Mouse (Mus musculus): ENCODE measurements around the gene Tgtp2. TPM values are rescaled to one million over a fixed set of nuclear protein-coding genes. Genes with fewer than 3 reads are reported as not detected.
"Not testable (repeated sequence)": the region's sequence is repeated elsewhere in the genome, so short reads cannot be mapped to it uniquely, and the experiment has no call there.

The Tgtp2 gene
- polyA plus RNA-seq, 1 experiment from 2014 or later = not detected

- H3K27ac ChIP-seq (replicated peaks) = no peak overlapping the region
- 80% methylated on average over 3 of the region's 3 CpGs for WGBS
- no peaks in the 10 kb centered on the region for H3K4me1 ChIP-seq
- no peak overlapping the region for H3K4me3 ChIP-seq
- H3K9me3 ChIP-seq = no peaks in the 10 kb centered on the region
- H3K27me3 ChIP-seq (replicated peaks; ENCODE audit: low read depth, poor library complexity, severe bottlenecking) = no peaks in the 10 kb centered on the region
- no peak for DNase-seq (ENCODE audit: low spot score)
- H3K36me3 ChIP-seq (replicated peaks) = no peaks in the 10 kb centered on the region
Measured at GRCm38 (mm10) chr11:49081886-49082285, 17.9 kb upstream of the Tgtp2 start.

- 86% methylated on average over 4 of the region's 4 CpGs for WGBS
- no peak overlapping the region for H3K27ac ChIP-seq (replicated peaks)
Measured at GRCm38 (mm10) chr11:49081356-49081755, 17.4 kb upstream of the Tgtp2 start.

GRCm38 (mm10) chr11:49080636-49081035, 16.6 kb upstream of the Tgtp2 start:
- Histone ChIP-seq H3K4me3 (no peak overlapping the region), H3K9me3 (no peaks in the 10 kb centered on the region), H3K27ac (replicated peaks) (no peak overlapping the region), H3K36me3 (replicated peaks) (no peaks in the 10 kb centered on the region), H3K4me1 (no peaks in the 10 kb centered on the region), H3K27me3 (replicated peaks; ENCODE audit: low read depth, poor library complexity, severe bottlenecking) (no peaks in the 10 kb centered on the region)
- 73% methylated on average over 1 of the region's 1 CpGs for WGBS
- DNase-seq (ENCODE audit: low spot score) = no peak

More at GRCm38 (mm10) chr11:49081356-49081755, 17.4 kb upstream of the Tgtp2 start:
- H3K9me3 ChIP-seq = no peaks in the 10 kb centered on the region
- DNase-seq (ENCODE audit: low spot score) = no peak
- H3K36me3 ChIP-seq (replicated peaks) = no peaks in the 10 kb centered on the region
- H3K4me1 ChIP-seq = no peaks in the 10 kb centered on the region
- no peak overlapping the region for H3K4me3 ChIP-seq
- no peaks in the 10 kb centered on the region for H3K27me3 ChIP-seq (replicated peaks; ENCODE audit: low read depth, poor library complexity, severe bottlenecking)

- H3K27me3 ChIP-seq (replicated peaks; ENCODE audit: low read depth, poor library complexity, severe bottlenecking) = no peaks in the 10 kb centered on the region
- no peaks in the 10 kb centered on the region for H3K36me3 ChIP-seq (replicated peaks)
- H3K9me3 ChIP-seq = no peaks in the 10 kb centered on the region
- no peaks in the 10 kb centered on the region for H3K4me1 ChIP-seq
- H3K27ac ChIP-seq (replicated peaks) = no peak overlapping the region
- no peak overlapping the region for H3K4me3 ChIP-seq
- 93% methylated on average over 3 of the region's 3 CpGs for WGBS
- DNase-seq (ENCODE audit: low spot score) = no peak
Measured at GRCm38 (mm10) chr11:49078719-49079118, 14.7 kb upstream of the Tgtp2 start.

DNA sequence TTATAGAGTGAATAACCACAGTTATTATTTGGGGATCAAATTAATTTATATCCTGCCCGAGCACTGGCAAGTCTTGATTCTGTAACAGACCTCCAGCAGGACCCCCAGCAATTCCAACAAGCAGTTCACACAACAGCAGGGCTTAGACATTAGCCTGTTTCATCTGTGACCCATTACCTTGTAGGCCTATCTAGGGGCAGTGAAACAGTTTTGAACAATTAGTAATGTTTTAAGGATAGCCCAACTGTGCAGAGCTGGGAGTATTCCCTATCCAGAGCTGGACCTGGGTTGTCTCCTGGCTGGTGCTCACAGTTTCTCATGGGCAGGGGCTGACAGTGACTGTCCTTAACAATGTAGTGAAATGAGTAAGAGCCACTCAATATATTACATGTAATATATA, 13.0 kb upstream of the Tgtp2 start:
- Histone ChIP-seq H3K27ac (replicated peaks) (no peak overlapping the region), H3K27me3 (replicated peaks; ENCODE audit: low read depth, poor library complexity, severe bottlenecking) (no peaks in the 10 kb centered on the region), H3K9me3 (no peaks in the 10 kb centered on the region), H3K4me1 (no peaks in the 10 kb centered on the region), H3K4me3 (no peak overlapping the region), H3K36me3 (replicated peaks) (no peaks in the 10 kb centered on the region)
- WGBS = 80% methylated on average over 1 of the region's 1 CpGs
- DNase-seq (ENCODE audit: low spot score) = no peak

DNA sequence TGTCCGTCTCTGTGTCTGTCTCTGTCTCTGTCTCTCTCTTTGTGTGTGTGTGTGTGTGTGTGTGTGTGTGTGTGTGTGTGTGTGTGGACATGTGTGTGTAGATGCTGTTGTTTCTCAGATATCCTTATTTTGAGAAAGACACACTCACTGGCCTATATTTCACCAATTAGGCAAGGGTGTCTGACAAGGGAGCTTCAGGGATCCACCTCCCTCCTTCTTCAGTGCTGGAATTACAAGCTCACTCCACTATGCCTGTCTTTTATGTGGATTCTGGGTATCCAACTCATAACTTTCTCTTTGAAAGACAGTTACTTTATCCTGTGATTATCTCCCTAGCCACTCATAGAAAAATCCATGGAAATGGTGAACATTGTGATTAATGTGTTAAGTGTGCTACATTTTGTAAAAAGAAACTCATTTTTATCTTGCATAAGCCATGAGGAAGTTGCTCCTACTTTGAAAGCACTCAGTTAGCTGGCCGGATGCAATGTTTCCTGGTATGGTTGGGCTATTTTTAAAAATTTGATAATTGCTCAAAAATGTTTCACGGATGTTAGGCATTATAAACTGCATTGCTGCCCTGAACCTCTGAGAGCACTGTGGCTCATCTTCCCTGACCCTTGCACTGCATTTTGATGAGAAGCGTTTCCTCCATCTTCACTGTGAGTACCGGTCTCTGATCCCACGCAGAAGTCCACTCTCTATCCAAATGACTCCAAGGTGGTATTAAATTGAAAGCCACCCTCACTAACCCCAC, 12.2 kb upstream of the Tgtp2 start, which contains the start of gene Ifi47:
Gene Ifi47, plus strand, starts transcription at position 587 of the 757 bp plus-strand sequence.
- not testable (repeated sequence) for H3K27ac ChIP-seq (replicated peaks)

GRCm38 (mm10) chr11:49068358-49068757, 4.4 kb upstream of the Tgtp2 start:
- H3K9me3 ChIP-seq = no peaks in the 10 kb centered on the region
- DNase-seq (ENCODE audit: low spot score) = no peak
- no peaks in the 10 kb centered on the region for H3K36me3 ChIP-seq (replicated peaks)
- no peaks in the 10 kb centered on the region for H3K27me3 ChIP-seq (replicated peaks; ENCODE audit: low read depth, poor library complexity, severe bottlenecking)
- 85% methylated on average over 1 of the region's 1 CpGs for WGBS
- H3K4me1 ChIP-seq = no peaks in the 10 kb centered on the region
- H3K4me3 ChIP-seq = no peak overlapping the region
- H3K27ac ChIP-seq (replicated peaks) = no peak overlapping the region

More for the DNA sequence above, 12.2 kb upstream of the Tgtp2 start, which contains the start of gene Ifi47:
- not testable (repeated sequence) for H3K27me3 ChIP-seq (replicated peaks; ENCODE audit: low read depth, poor library complexity, severe bottlenecking); H3K36me3 ChIP-seq (replicated peaks); DNase-seq (ENCODE audit: low spot score); H3K4me3 ChIP-seq; H3K9me3 ChIP-seq; H3K4me1 ChIP-seq
- 71% methylated on average over 6 of the region's 6 CpGs for WGBS

GRCm38 (mm10) chr11:49061865-49062264, 2.1 kb downstream of the Tgtp2 start:
- 75% methylated on average over 2 of the region's 2 CpGs for WGBS
- H3K9me3 ChIP-seq; H3K27ac ChIP-seq (replicated peaks); H3K4me1 ChIP-seq; H3K36me3 ChIP-seq (replicated peaks); H3K4me3 ChIP-seq; H3K27me3 ChIP-seq (replicated peaks; ENCODE audit: low read depth, poor library complexity, severe bottlenecking); DNase-seq (ENCODE audit: low spot score): not testable (repeated sequence)

- H3K36me3 ChIP-seq (replicated peaks); H3K27ac ChIP-seq (replicated peaks); H3K4me3 ChIP-seq; H3K9me3 ChIP-seq; H3K4me1 ChIP-seq; H3K27me3 ChIP-seq (replicated peaks; ENCODE audit: low read depth, poor library complexity, severe bottlenecking); DNase-seq (ENCODE audit: low spot score): not testable (repeated sequence)
- WGBS = 73% methylated on average over 2 of the region's 3 CpGs
Measured at GRCm38 (mm10) chr11:49060061-49060460, 3.9 kb downstream of the Tgtp2 start.

DNA sequence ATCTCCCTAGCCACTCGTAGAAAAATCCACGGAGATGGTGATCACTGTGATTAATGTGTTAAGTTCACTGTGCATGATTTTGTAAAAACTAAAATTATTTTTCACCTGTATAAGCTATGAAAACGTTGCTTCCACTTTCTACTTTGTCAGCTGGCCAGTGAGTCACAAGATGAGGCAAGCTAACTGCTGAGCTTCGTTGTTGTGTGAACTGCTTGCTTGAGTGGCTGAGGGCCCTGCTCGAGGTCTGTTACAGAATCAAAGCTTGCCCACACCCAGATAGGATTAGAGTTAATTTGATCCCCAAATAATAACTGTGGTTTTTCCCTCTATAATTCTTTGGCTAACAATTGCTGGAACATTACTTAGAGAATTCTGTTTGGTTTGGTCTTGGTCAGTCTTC, 12.1 kb downstream of the Tgtp2 start:
- not testable (repeated sequence) for H3K36me3 ChIP-seq (replicated peaks); H3K4me1 ChIP-seq; H3K27me3 ChIP-seq (replicated peaks; ENCODE audit: low read depth, poor library complexity, severe bottlenecking); H3K9me3 ChIP-seq; DNase-seq (ENCODE audit: low spot score); H3K4me3 ChIP-seq; H3K27ac ChIP-seq (replicated peaks)
- no CpG with 5 or more reads among the region's 5 CpGs for WGBS

DNA sequence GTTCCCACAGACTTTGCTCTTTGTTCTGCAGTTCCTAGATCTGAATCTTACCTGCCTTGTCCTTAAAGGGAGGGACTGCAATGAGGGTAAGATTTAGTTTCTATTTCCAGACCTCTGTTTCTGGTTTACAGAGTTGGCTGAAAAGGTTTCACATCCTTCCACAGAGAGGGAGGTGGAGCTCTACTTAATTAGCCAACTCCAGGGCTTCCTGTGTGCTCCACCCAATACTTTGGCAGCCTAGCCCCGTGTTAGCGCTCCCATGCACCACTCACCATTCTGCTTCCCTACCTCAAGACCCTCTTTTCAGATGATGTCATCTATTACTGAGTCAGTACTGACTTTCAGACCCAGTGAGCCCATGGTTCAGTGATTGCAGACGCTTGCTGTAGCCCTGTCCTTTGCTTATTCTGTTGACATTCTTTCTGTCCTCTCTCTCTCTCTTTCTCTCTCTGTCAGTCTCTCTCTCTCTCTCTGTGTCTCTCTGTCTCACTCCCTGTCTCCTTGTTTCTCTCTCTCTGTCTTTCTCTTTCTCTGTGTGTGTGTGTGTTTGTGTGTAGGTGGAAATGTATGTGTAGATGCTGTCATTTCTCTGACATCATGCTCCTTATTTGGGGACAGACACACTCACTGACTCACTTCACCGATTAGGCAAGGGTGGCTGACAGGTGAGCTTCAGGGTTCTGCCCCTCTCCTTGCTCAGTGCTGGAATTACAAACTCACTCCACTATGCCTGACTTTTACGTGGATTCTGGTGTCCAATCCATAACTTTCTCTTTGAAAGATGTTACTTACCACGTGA, 12.7 kb downstream of the Tgtp2 start, which contains the start of gene 9930111J21Rik2:
Gene 9930111J21Rik2, minus strand, starts transcription at position 150 of the 799 bp plus-strand sequence.
- not testable (repeated sequence) for H3K4me1 ChIP-seq; H3K27ac ChIP-seq (replicated peaks); DNase-seq (ENCODE audit: low spot score); H3K9me3 ChIP-seq; H3K27me3 ChIP-seq (replicated peaks; ENCODE audit: low read depth, poor library complexity, severe bottlenecking); H3K36me3 ChIP-seq (replicated peaks); H3K4me3 ChIP-seq
- 100% methylated on average over 1 of the region's 6 CpGs for WGBS

GRCm38 (mm10) chr11:49050064-49050463, 13.9 kb downstream of the Tgtp2 start:
- not testable (repeated sequence) for H3K27ac ChIP-seq (replicated peaks); H3K9me3 ChIP-seq; H3K36me3 ChIP-seq (replicated peaks); DNase-seq (ENCODE audit: low spot score); H3K4me1 ChIP-seq; H3K4me3 ChIP-seq; H3K27me3 ChIP-seq (replicated peaks; ENCODE audit: low read depth, poor library complexity, severe bottlenecking)

GRCm38 (mm10) chr11:49012074-49012473, 51.9 kb downstream of the Tgtp2 start:
- not testable (repeated sequence) for DNase-seq (ENCODE audit: low spot score); H3K4me3 ChIP-seq; H3K4me1 ChIP-seq; H3K27ac ChIP-seq (replicated peaks); H3K27me3 ChIP-seq (replicated peaks; ENCODE audit: low read depth, poor library complexity, severe bottlenecking); H3K9me3 ChIP-seq; H3K36me3 ChIP-seq (replicated peaks)

All from embryonic facial prominence, embryonic 10.5 days (tissue).